Mouse (Mus musculus) Muller cell, postnatal 12 days (primary cell): ENCODE measurements at regions not wholly inside any gene's neighbourhood (a gene's known extent, or its start where the extent isn't known, plus 50 kb on each side); places are given as distances from the start of the nearest gene placed in this dataset.
"Not testable (repeated sequence)": the region's sequence is repeated elsewhere in the genome, so short reads cannot be mapped to it uniquely, and the experiment has no call there.

ENCODE experiments used
- DNase-seq: peaks from one replicate; pipeline ENCODE4 v3.0.0-alpha.2; 2015; ENCODE audit errors: inconsistent ontology term

DNA sequence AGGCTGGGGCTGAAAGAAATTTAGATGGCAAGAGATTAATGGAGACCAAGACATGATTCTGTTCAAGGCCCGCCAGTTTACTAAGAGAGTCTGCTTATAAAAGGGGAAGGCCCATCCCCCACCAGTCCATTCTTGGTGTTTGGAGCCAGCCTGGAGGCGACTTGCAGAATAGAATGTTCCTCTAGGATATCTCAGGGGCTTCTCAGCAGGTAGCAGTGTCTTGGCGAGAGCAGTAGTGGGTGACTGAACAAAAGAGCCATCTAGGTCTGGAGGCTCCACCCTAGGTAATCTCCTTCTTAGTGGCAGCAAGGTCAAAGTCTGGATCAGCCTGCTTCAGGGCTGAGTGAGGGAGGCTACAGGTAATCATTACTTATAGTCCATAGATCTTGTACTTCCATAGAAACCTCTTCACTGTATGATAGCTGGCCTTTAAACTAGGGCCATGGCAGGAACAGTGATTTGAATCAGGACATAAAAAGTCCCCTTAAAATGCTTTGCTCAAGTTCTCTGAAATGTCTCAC lies 166.0 kb upstream of the Gm5538 start:
- DNase-seq, result not testable (repeated sequence)

DNA sequence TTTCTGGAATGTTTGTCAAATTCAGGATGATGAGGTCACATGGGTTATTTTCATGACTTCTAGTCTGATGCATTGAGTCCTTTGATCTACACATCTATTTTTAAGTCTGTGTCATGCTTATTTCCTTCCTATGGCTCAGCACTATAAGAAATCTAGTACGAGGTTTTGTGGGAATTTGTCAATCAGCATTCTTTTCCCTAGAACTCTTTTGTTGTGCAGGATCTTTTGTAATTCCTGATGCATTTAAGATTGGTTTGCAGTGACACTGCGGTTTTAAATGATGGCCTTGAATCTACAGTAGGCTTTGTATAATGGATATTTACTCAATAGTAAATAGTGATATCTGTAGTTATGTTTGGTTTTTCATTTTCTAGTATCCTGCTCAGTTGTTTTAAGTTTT lies 187.0 kb upstream of the Gm5538 start:
- DNase-seq, result no peak

DNA sequence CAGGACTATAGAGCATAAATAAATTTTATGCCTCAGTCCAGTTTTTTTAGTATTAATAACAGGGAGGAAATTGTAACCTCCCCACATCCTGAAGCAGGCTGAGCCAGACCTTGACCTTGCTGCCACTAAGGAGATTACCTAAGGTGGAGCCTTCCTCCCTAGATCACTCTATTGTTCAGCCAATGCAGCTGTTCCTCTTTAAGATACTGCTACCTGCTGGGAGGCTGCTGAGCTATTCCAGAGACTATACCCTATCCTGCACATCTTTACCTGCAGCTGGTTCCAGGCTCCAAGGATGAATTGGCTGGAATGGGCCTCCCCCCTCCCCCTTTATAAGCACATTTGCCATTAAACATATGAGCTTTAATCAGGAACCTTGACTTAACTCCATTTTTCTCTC lies 189.0 kb upstream of the Gm5538 start:
- not testable (repeated sequence) for DNase-seq

DNA sequence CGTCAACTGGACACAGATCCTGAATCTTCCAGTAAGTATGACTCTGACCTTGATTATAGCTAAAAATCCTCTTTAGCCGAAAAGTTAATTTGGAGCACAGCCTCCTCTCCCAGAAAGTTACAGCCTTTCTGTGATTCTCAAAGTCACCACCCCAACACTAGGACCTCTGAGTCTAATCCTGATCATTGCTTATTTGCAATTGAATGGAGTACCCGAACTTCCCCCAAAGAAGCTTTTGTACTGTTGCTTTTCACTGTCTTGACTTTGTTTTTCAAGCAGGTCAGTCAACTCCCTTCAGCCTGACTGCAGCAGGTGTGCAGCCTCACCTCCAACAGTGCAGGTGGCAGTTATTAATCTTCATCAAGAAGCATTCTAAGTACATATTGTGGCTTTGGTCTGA lies 189.7 kb upstream of the Gm5538 start:
- not testable (repeated sequence) for DNase-seq

DNA sequence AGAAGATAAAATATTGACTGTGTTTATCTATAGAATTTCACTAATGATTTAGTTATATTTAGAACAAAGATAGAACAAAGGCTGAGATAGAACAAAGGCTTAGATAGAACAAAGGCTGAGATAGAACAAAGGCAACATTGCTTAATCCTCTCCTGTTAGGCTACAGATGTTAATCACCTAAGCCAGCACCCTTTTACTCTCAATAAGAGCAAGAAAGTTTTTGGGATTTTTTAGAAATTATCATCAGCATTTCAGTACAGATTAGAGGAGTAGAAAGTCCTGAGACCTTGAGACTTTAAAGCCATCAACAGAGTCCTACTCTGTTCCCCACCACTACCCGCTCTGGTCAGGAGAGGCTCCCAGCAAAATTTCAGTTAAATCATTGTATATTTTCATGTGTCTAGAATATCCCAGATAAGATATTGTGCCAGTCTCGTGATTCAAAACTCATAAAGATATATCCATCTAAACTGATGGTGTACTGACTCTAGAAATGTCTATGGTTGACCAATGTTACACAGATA lies 187.2 kb upstream of the Igsf10 start:
- no peak for DNase-seq

DNA sequence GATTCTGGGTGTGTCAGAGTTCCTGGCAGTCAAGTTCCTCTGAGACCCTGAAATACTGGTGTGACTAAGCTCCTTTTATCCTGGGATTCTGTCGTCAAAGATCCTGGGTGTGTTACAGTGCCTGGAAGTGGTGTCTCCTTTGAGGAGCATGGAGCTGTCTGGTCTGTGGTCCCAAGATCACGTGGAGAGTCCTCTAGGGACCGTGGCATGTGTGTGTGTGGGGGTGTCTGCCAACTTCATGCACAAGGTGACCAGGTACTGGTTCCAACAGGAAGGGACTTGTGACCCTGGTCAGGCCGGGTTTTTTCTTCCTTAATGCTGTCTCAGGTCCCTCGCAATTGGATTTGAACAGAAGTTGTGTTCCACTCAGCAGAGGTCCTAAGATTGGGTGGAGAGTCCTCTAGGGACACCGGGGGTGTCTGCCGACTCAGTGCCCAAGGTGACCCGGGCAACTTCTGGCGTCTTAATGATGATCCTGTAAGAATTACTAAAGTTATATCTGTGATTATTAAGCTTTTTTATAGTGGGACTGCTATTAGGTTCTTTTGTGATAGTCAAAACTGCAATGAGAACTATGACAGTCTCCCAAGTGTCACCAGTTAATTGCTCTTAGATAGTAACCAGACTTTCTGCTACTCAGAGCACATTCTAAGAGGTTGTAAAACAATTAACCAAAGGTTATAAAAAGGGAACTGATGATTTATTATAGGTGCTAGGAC lies 186.6 kb upstream of the Igsf10 start:
- no peak for DNase-seq

DNA sequence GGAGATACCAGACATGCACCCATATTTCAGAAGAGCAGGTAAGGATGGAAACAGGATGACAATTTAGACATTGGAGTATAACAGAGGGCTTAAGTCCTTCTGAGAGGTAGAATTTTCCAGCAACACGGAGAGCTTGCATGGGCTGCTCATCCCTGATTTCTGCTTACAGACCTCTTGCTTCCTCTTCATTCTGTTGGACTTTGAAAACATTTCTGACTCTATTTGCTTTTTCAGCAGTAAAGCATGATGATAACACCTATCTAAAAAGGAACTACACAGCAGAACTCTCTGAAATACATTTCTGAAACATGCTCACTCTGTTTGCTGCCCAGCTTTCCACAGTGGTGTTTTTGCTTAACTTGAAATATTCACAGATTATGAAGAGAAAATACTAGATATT lies 176.6 kb upstream of the Igsf10 start:
- DNase-seq, result no peak

DNA sequence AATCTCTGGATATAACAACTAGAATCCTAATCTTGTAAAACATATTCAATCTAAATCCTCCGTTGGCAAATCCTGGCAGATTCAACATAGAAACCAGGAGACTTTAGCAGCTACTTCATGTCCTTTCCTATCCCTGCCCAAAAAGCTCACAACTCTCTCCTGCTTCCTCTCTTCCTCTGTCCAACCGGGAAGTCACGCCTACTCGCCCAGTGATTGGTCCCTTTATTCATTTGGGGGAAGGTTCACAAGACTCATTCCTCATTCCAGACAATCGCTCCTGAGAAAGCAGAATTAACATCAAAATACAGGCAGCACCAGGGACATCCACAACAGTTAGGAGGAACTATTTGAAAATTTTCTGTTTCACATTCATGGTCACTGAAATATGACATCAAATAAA lies 133.9 kb upstream of the Igsf10 start:
- DNase-seq, result peak; percentile 27

DNA sequence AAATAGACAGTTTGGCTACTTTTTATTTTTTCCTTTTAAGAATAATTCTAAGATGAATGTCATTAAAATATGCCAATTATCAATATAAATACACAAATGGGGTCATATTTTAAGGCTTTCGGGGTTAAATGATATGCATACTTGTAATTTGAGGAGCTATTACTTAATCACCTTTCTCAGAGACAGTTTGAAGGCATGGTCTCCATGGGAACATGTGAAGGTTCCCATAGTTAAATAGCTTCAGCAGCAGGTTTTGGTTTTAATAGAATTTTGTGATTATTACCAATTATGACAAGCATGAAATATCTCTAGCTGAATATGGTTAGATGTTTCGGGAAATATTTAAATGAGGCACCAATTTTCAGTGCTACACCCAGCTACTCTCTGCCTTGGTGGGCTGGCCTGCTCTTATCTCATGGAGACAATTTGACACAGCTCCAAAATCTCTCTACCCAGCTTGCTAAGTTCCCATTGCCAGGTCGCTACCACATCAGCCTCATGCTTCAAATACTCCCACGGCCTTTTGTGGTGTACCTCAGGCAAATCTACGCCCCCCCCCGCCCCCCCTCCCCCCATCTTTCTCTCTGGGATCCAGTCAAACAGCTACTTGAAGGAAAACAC lies 133.4 kb upstream of the Igsf10 start:
- peak; percentile 7 for DNase-seq

DNA sequence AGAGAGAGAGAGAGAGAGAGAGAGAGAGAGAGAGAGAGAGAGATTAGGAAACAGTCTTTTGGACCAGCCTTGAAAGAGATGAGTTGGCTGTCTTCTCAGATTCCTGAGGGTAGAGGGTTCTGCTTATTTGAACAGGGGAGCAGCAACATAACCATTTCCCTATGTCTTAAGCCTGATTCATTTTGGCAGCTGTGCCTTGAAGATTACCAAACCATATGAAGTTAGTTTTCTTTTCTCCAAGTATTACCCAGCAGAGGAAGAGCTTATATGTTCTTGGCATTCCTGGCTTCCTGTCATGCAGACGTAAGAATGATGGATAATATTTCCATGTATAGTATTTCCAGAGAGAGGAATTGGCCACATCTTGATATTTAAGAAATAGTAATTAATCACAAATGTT lies 124.8 kb upstream of the Igsf10 start:
- peak; percentile 20 for DNase-seq

DNA sequence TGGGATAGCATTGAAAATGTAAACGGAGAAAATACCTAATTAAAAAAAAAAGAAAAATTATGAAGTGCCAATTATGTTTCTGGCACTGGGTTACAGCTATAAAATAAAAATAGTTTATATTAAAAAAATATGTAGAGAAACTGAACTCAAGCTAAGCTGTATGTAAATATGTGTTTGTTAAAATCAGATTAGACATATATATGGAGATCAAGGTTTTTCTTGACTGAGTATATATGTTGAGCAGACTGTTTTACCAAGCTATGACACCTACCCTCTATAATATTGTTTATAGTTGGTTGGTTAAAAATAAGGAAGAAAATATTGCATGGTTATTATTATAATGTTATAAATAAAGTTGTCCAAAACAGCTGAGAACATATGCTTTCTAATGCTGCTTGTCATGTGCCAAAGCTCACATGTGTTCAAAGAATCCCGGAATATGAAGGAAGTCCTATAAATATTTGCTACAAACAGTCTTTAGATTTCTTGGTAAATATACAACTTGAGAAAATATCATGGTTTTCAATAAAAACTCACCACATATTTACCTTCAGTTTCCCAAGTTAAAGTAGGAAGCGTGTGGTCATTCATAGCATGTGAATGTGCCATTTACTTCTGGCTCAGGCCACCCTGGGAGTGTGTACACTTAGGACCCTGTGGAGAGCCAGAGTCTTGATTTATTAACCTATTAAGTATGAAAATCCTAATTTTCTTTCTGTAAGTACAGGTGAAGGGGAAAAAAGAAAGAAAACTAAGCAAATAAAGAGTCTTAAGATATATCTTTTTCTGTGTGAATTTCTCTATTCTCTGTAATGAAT lies 118.4 kb upstream of the Igsf10 start:
- no peak for DNase-seq

DNA sequence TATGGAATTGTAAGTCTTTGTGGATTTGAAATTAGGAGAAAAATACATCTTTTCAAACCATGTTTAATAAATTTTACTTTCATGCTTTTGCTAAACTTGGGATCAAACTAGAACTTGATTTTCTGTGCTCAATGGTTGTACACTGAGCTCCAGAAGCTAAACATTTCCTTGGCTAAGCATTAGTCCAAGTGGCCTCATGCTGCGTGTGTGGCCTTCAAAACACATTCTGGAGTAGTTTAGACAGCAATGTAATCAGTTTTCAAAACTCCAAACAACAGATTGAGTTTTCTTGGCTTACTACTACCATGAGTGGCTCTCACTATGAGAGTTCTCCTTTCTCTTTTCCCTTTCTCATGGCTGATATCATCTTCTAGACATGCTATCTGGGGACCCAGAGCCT lies 112.7 kb upstream of the Igsf10 start:
- no peak for DNase-seq

DNA sequence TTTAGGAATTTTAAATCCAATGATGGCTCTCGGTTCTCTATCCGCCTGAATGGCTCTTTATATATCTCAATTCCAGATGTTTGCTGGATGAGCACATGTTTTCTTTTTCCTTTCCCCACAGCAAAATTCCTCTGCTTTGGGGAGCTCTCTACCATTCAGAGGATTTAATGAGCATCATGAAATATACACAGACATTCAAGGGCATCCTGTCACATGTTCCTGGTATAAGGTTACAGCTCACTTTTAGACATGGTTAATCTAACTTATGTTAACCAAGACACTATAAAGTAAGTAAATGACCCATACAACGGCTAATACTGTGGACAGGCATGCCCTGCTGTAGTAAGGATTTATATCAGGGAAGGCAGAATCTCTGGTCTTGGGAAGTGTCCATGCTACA lies 106.9 kb upstream of the Igsf10 start:
- DNase-seq, result no peak

DNA sequence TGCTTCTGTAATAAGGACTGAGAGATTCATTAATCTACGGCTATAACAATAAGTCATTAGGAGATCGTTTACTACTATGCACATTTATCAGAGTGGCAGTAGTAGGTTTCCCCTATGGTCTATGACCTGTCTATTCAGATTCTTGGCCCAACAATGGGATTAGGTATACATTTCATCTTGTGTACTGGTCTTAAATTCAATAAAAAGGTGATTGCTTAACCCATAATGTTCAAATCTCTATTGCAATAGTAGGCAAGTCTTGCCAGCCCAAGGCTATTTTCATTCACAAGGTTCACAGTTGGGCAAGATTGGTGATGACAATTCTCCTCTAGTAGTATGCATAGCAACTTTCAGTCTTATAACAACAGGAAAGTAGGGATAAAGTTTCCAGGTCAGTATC lies 79.4 kb upstream of the Igsf10 start:
- DNase-seq, result no peak

DNA sequence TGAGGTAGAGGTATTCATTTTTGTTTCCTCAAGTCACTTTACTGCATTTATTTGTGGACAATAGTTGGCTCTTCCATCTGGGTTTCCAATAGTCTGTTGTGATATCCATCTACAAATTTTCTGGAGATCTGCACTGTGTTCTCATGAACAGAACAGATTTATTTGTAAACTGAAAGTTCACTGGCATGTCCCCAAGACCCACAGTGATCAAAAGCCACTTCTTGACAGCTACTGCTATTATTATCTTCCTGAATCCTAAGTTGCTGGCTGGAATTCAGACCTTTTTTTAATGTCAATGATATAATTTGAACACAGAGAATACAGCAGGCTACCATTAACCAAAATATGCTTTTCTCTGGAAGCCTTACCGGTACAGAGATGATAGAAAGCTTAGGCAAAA lies 64.9 kb upstream of the Igsf10 start:
- no peak for DNase-seq

DNA sequence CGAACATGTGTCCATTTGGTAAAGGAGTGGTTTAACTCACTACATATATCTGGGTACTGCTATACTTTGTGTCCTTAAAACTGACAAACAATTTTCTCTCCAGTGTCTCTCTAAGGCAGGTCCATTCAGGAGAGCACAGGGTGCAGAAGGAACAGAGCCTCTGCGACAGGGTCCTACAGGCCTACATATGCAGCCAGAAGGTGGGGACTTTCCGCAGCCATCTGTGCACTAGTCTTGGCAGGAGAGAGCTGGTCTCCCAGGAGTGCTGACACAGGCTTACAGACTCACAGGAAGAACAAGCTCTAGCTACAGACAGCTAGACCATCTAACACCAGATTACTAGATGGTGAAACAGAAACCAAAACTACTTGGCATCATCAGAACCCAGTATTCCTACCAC lies 61.8 kb upstream of the Igsf10 start:
- DNase-seq, result no peak

DNA sequence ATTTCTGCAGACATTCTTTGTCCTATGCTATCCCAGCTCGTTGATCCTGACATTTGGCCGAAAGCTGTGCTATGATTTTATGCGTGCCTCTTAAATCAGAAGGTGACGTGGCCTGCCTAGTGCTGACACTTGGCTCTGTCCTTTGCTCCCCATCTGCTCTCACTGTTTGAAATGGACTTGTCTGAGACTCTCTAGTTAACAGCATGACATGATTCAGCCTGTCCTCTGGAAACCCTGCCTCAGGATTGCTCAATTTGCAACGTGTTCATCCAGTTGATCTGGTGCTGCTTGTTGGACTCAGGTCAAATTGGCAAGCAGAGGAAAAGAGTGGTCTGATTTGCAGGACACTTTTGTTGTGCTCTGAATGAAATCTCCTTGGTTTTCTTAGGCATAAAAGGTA lies 57.7 kb upstream of the Igsf10 start:
- DNase-seq, result peak; percentile 49

DNA sequence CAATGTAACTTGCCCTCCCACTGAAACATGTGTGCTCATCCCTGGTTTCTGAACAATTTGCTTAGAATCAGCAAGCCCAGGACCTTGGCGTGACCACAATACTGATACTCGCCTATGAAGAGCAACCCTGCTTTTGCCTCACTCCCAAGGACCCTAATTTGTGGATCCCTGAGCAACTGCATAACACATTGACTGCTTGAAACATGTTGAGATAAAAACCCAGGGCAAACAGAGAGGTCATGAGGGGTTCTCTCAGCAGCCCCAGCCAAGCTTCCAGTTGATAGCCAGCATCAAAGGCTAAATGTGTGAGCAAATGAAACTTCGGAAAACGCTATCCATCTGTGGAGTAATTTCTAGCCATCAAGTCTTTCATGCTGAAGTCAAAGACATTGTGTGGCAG lies 57.2 kb upstream of the Igsf10 start:
- DNase-seq, result no peak
